Mouse (Mus musculus): Measurements from ENCODE around the gene Rhoh.

Rhoh gene

GRCm38 (mm10) chr5:65895764-65896163 lies 34.8 kb downstream of the Rhoh start:
- peak; percentile 28 for DNase-seq

- DNase-seq: no peak
Observed at GRCm38 (mm10) chr5:65897731-65898130, 36.7 kb downstream of the Rhoh start.

- no peak for DNase-seq
Observed at GRCm38 (mm10) chr5:65898683-65899082, 37.7 kb downstream of the Rhoh start.

- DNase-seq: no peak
Observed at GRCm38 (mm10) chr5:65900113-65900512, 39.1 kb downstream of the Rhoh start.

- peak; percentile 59 for DNase-seq
Observed at GRCm38 (mm10) chr5:65900862-65901265, 39.9 kb downstream of the Rhoh start.

GRCm38 (mm10) chr5:65901868-65902418 lies 40.9 kb downstream of the Rhoh start:
- DNase-seq: no peak

GRCm38 (mm10) chr5:65902811-65903210 lies 41.8 kb downstream of the Rhoh start:
- DNase-seq: no peak

GRCm38 (mm10) chr5:65904476-65904875 lies 43.5 kb downstream of the Rhoh start:
- no peak for DNase-seq

- no peak for DNase-seq
Observed at GRCm38 (mm10) chr5:65908751-65909150, 47.7 kb downstream of the Rhoh start.

GRCm38 (mm10) chr5:65909321-65909720 lies 48.3 kb downstream of the Rhoh start:
- no peak for DNase-seq

GRCm38 (mm10) chr5:65910398-65910797 lies 49.4 kb downstream of the Rhoh start:
- DNase-seq: no peak

GRCm38 (mm10) chr5:65911676-65912075 lies 50.7 kb downstream of the Rhoh start:
- DNase-seq: no peak

GRCm38 (mm10) chr5:65912201-65912600 lies 51.2 kb downstream of the Rhoh start:
- no peak for DNase-seq

- no peak for DNase-seq
Observed at GRCm38 (mm10) chr5:65913126-65913525, 52.1 kb downstream of the Rhoh start.

GRCm38 (mm10) chr5:65914342-65914741 lies 53.3 kb downstream of the Rhoh start:
- DNase-seq: no peak

- DNase-seq: no peak
Observed at GRCm38 (mm10) chr5:65916930-65917329, 55.9 kb downstream of the Rhoh start.

- peak; percentile 20 for DNase-seq
Observed at GRCm38 (mm10) chr5:65918601-65919000, 57.6 kb downstream of the Rhoh start.

GRCm38 (mm10) chr5:65919326-65919725 lies 58.3 kb downstream of the Rhoh start:
- no peak for DNase-seq

GRCm38 (mm10) chr5:65919904-65920303 lies 58.9 kb downstream of the Rhoh start:
- no peak for DNase-seq

GRCm38 (mm10) chr5:65920701-65921426 lies 59.9 kb downstream of the Rhoh start:
- DNase-seq: no peak

- DNase-seq: no peak
Observed at GRCm38 (mm10) chr5:65921477-65922138, 60.6 kb downstream of the Rhoh start.

- no peak for DNase-seq
Observed at GRCm38 (mm10) chr5:65926666-65927065, 65.7 kb downstream of the Rhoh start.

GRCm38 (mm10) chr5:65929162-65929561 lies 68.1 kb downstream of the Rhoh start:
- no peak for DNase-seq

GRCm38 (mm10) chr5:65930171-65930570 lies 69.2 kb downstream of the Rhoh start:
- no peak for DNase-seq

All from retina, postnatal 1 day (tissue).